Mouse (Mus musculus) thymus, adult 2 months (tissue): ENCODE results near the gene Pip4k2c.

Experiments
- CTCF ChIP-seq: fragments of 200-500 bp; IDR thresholded peaks from 2 replicates; pipeline ENCODE4 v1.5.1; 2012; ENCODE audit warnings: mild to moderate bottlenecking, control low read depth, low read length, moderate library complexity, borderline replicate concordance; ENCODE audit not compliant: control insufficient read depth, poor library complexity, insufficient read depth; ENCODE audit errors: extremely low read depth
- POLR2A ChIP-seq: fragments of 200-500 bp; IDR thresholded peaks from 2 replicates; pipeline ENCODE4 v1.6.1; 2012; ENCODE audit warnings: mild to moderate bottlenecking, low read length, control low read depth, moderate library complexity; ENCODE audit not compliant: control insufficient read depth, poor library complexity, insufficient read depth; ENCODE audit errors: extremely low read depth

- TF ChIP-seq CTCF (no peak), POLR2A (no peak)
Observed at GRCm38 (mm10) chr10:127164190-127164589, 47.2 kb downstream of the Pip4k2c start.
